Mouse (Mus musculus) limb, embryonic 14.5 days (tissue): ENCODE data around the gene 4931428L18Rik. TPM values are rescaled to one million over a fixed set of nuclear protein-coding genes. Genes with fewer than 3 reads are reported as not detected.

Experiments
- ATAC-seq: fragments of 200-750 bp; cut with Nextera tagmentation; 2 replicates; pipeline ENCODE4 v1.8.0; 2017; ENCODE audit warnings: low read depth, moderate number of reproducible peaks, moderate TSS enrichment; ENCODE audit not compliant: low FRiP score
- DNase-seq: peaks from one replicate; pipeline ENCODE4 v3.0.0-alpha.2; 2015; ENCODE audit warnings: low spot score
- H3K27ac ChIP-seq: fragments of 300-500 bp; sonication (generic); replicated peaks from 2 replicates; pipeline ENCODE4 v1.5.1; 2014; ENCODE audit warnings: low read depth, mild to moderate bottlenecking, low read length, moderate library complexity, mixed read lengths
- H3K27me3 ChIP-seq: fragments of 300-500 bp; sonication (generic); 2 replicates; pipeline ENCODE4 v1.6.1; 2014; ENCODE audit warnings: low read length, mixed read lengths; ENCODE audit not compliant: control insufficient read depth, insufficient read depth
- H3K36me3 ChIP-seq: fragments of 300-500 bp; sonication (generic); 2 replicates; pipeline ENCODE4 v1.6.1; 2014; ENCODE audit warnings: mild to moderate bottlenecking, low read length, moderate library complexity, mixed read lengths; ENCODE audit not compliant: control insufficient read depth, insufficient read depth
- H3K4me1 ChIP-seq: fragments of 300-500 bp; sonication (generic); 2 replicates; pipeline ENCODE4 v1.6.1; 2014; ENCODE audit warnings: antibody characterized with exemption, low read length, mixed read lengths; ENCODE audit not compliant: control insufficient read depth, insufficient read depth
- H3K4me2 ChIP-seq: fragments of 300-500 bp; sonication (generic); replicated peaks from 2 replicates; pipeline ENCODE4 v1.6.1; 2014; ENCODE audit warnings: low read depth, mild to moderate bottlenecking, low read length, moderate library complexity; ENCODE audit not compliant: severe bottlenecking
- H3K4me3 ChIP-seq: fragments of 300-500 bp; sonication (generic); replicated peaks from 2 replicates; pipeline ENCODE4 v1.5.1; 2014; ENCODE audit warnings: low read length
- H3K9ac ChIP-seq: fragments of 300-500 bp; sonication (generic); 2 replicates; pipeline ENCODE4 v1.6.1; 2014; ENCODE audit warnings: mild to moderate bottlenecking, low read depth, low read length, moderate library complexity; ENCODE audit not compliant: severe bottlenecking
- H3K9me3 ChIP-seq: fragments of 300-500 bp; sonication (generic); 2 replicates; pipeline ENCODE4 v1.6.1; 2016; ENCODE audit warnings: low read length; ENCODE audit not compliant: control insufficient read depth
- POLR2A ChIP-seq: fragments of 200-500 bp; IDR thresholded peaks from 2 replicates; pipeline ENCODE4 v1.8.0; 2012; ENCODE audit warnings: inconsistent platforms, mild to moderate bottlenecking, moderate library complexity, borderline replicate concordance; ENCODE audit not compliant: insufficient read depth, insufficient read length; ENCODE audit errors: extremely low read depth
- WGBS: fragments of 180-500 bp; shearing (Covaris S2); extraction: QIAGEN DNeasy Blood & Tissue Kit; methylation state at CpG from one replicate; pipeline ENCODE4 v1.1.7; 2014; 5-methylcytosine and 5-hydroxymethylcytosine counted together
- polyA plus RNA-seq, 2 experiments: library from polyadenylated mRNA; depleted of rRNA in 1 of 2; stranded (reverse) in 1 of 2; unstranded in 1 of 2; fragments of >200 nt; fragmentation: Nextera tagmentation in 1 of 2; extraction: Ambion mirVana in 1 of 2; gene quantifications; 2 replicates each; pipeline versions ENCODE4 v1.2.1 to v1.2.3; 2012 to 2014

Gene 4931428L18Rik
- polyA plus RNA-seq, 2 experiments, result not detected

GRCm38 (mm10) chr1:31095706-31096465, 126.6 kb downstream of the 4931428L18Rik start:
- no peak overlapping the region for H3K9ac ChIP-seq
- no peak overlapping the region for H3K4me3 ChIP-seq
- no peaks in the 10 kb centered on the region for H3K4me1 ChIP-seq
- DNase-seq (peak; percentile 47), ATAC-seq (0 out of 2 replicates have a peak, but pooled peaks have one; percentile 34)
- H3K4me2 ChIP-seq, result no peak overlapping the region
- WGBS, result 35% methylated on average over 5 of the region's 5 CpGs
- no peaks in the 10 kb centered on the region for H3K36me3 ChIP-seq
- no peak for TF ChIP-seq POLR2A
- H3K27me3 ChIP-seq, result no peaks in the 10 kb centered on the region
- no peaks in the 10 kb centered on the region for H3K9me3 ChIP-seq
- H3K27ac ChIP-seq, result no peak overlapping the region; the same call in 1 of the 2 replicates

- no peak for TF ChIP-seq POLR2A
- Histone ChIP-seq H3K9me3 (no peaks in the 10 kb centered on the region), H3K4me3 (no peak overlapping the region), H3K9ac (no peak overlapping the region), H3K4me2 (no peak overlapping the region), H3K36me3 (no peaks in the 10 kb centered on the region), H3K27ac (no peak overlapping the region), H3K4me1 (no peaks in the 10 kb centered on the region), H3K27me3 (no peaks in the 10 kb centered on the region)
- WGBS, result 58% methylated on average over 3 of the region's 3 CpGs
- DNase-seq, result no peak
- no peak for ATAC-seq
These were observed 127.7 kb downstream of the 4931428L18Rik start for GRCm38 (mm10) chr1:31094792-31095191.

GRCm38 (mm10) chr1:31093939-31094338, 128.5 kb downstream of the 4931428L18Rik start:
- Histone ChIP-seq H3K4me3 (no peak overlapping the region), H3K4me1 (no peaks in the 10 kb centered on the region), H3K4me2 (no peak overlapping the region), H3K9me3 (no peaks in the 10 kb centered on the region), H3K36me3 (no peaks in the 10 kb centered on the region), H3K27ac (no peak overlapping the region), H3K9ac (no peak overlapping the region), H3K27me3 (no peaks in the 10 kb centered on the region)
- 89% methylated on average over 1 of the region's 1 CpGs for WGBS
- TF ChIP-seq POLR2A, result no peak
- no peak for ATAC-seq
- DNase-seq, result no peak

GRCm38 (mm10) chr1:31088686-31089085, 133.8 kb downstream of the 4931428L18Rik start:
- no peak overlapping the region for H3K9ac ChIP-seq
- WGBS, result 84% methylated on average over 4 of the region's 4 CpGs
- H3K27me3 ChIP-seq, result no peaks in the 10 kb centered on the region
- DNase-seq (no peak), ATAC-seq (no peak)
- no peak for TF ChIP-seq POLR2A
- no peak overlapping the region for H3K4me3 ChIP-seq
- H3K27ac ChIP-seq, result no peak overlapping the region
- no peaks in the 10 kb centered on the region for H3K4me1 ChIP-seq
- H3K36me3 ChIP-seq, result no peaks in the 10 kb centered on the region
- no peak overlapping the region for H3K4me2 ChIP-seq
- H3K9me3 ChIP-seq, result no peaks in the 10 kb centered on the region

GRCm38 (mm10) chr1:31072523-31073370, 149.7 kb downstream of the 4931428L18Rik start:
- no peak for TF ChIP-seq POLR2A
- WGBS, result 50% methylated on average over 6 of the region's 6 CpGs
- no peaks in the 10 kb centered on the region for H3K4me1 ChIP-seq
- H3K27ac ChIP-seq, result no peak overlapping the region
- H3K4me2 ChIP-seq, result no peak overlapping the region
- DNase-seq (no peak), ATAC-seq (no peak)
- no peaks in the 10 kb centered on the region for H3K27me3 ChIP-seq
- no peaks in the 10 kb centered on the region for H3K9me3 ChIP-seq
- no peak overlapping the region for H3K9ac ChIP-seq
- no peaks in the 10 kb centered on the region for H3K36me3 ChIP-seq
- no peak overlapping the region for H3K4me3 ChIP-seq
